Mouse (Mus musculus) kidney, postnatal 0 days (tissue): ENCODE measurements around the gene Nmnat1. TPM values are rescaled to one million over a fixed set of nuclear protein-coding genes. Genes with fewer than 3 reads are reported as not detected.

Experiments
- ATAC-seq: fragments of 200-750 bp; cut with Nextera tagmentation; replicated peaks from 2 replicates; pipeline ENCODE4 v1.8.0; 2017; ENCODE audit warnings: low read depth, moderate number of reproducible peaks, moderate TSS enrichment, moderate library complexity; ENCODE audit not compliant: low FRiP score
- DNase-seq: peaks from one replicate; pipeline ENCODE4 v3.0.0-alpha.2; 2016; ENCODE audit warnings: low spot score
- H3K27ac ChIP-seq: fragments of 300-500 bp; sonication (generic); 2 replicates; pipeline ENCODE4 v1.5.1; 2014; ENCODE audit warnings: mild to moderate bottlenecking
- H3K27me3 ChIP-seq: fragments of 300-500 bp; sonication (generic); 2 replicates; pipeline ENCODE4 v1.6.1; 2014; ENCODE audit warnings: low read length, mixed read lengths; ENCODE audit not compliant: insufficient read depth
- H3K36me3 ChIP-seq: fragments of 300-500 bp; sonication (generic); 2 replicates; pipeline ENCODE4 v1.6.1; 2014; ENCODE audit warnings: low read length, mixed read lengths; ENCODE audit not compliant: insufficient read depth
- H3K4me1 ChIP-seq: fragments of 300-500 bp; sonication (generic); replicated peaks from 2 replicates; pipeline ENCODE4 v1.6.1; 2014; ENCODE audit warnings: antibody characterized with exemption, low read length, mixed read lengths; ENCODE audit not compliant: insufficient read depth
- H3K4me2 ChIP-seq: fragments of 300-500 bp; sonication (generic); 2 replicates; pipeline ENCODE4 v1.6.1; 2014; ENCODE audit warnings: mild to moderate bottlenecking, low read length, moderate library complexity, mixed read lengths
- H3K4me3 ChIP-seq: fragments of 300-500 bp; sonication (generic); replicated peaks from 2 replicates; pipeline ENCODE4 v1.5.1; 2014; ENCODE audit warnings: low read depth, low read length
- H3K9ac ChIP-seq: fragments of 300-500 bp; sonication (generic); 2 replicates; pipeline ENCODE4 v1.6.1; 2014; ENCODE audit warnings: low read depth, low read length
- H3K9me3 ChIP-seq: fragments of 300-500 bp; sonication (generic); replicated peaks from 2 replicates; pipeline ENCODE4 v1.6.1; 2016; ENCODE audit warnings: low read length, inconsistent platforms, mixed read lengths
- CTCF ChIP-seq: IDR thresholded peaks from 2 replicates; pipeline ENCODE4 v1.5.1; 2016; ENCODE audit warnings: antibody characterized with exemption, low read depth, mild to moderate bottlenecking, moderate library complexity
- WGBS: fragments of 180-500 bp; shearing (Covaris S2); extraction: QIAGEN DNeasy Blood & Tissue Kit; methylation state at CpG from one replicate; pipeline ENCODE4 v1.1.7; 2014; 5-methylcytosine and 5-hydroxymethylcytosine counted together
- polyA plus RNA-seq: library from polyadenylated mRNA; unstranded; fragments of >200 nt; fragmentation: Nextera tagmentation; extraction: Ambion mirVana; gene quantifications from 2 replicates; pipeline ENCODE4 v1.2.1, GENCODE M21; 2015

Nmnat1 gene
- polyA plus RNA-seq, 1 experiment from 2014 or later = 9.6 TPM

GRCm38 (mm10) chr4:149425801-149426292, 59.2 kb downstream of the Nmnat1 start:
- WGBS = 0% methylated on average over 35 of the region's 35 CpGs
- no peak for TF ChIP-seq CTCF
- DNase-seq = no peak
- H3K27ac ChIP-seq = peak overlapping the region; percentile 96
- H3K36me3 ChIP-seq = no peaks in the 10 kb centered on the region
- ATAC-seq = no peak
- peaks cover 6% of the 10 kb centered on the region; the same call in 1 of the 2 replicates for H3K4me1 ChIP-seq
- H3K4me3 ChIP-seq = peak overlapping the region; percentile 77
- H3K27me3 ChIP-seq = no peaks in the 10 kb centered on the region
- H3K9me3 ChIP-seq = no peaks in the 10 kb centered on the region
- H3K9ac ChIP-seq = peak overlapping the region; percentile 83
- H3K4me2 ChIP-seq = peak overlapping the region; percentile 70

GRCm38 (mm10) chr4:149424755-149425154, 60.2 kb downstream of the Nmnat1 start:
- peak overlapping the region; percentile 77 for H3K4me3 ChIP-seq
- H3K36me3 ChIP-seq = 0 out of 2 replicates have a peak, but pooled peaks cover 4% of the 10 kb centered on the region

GRCm38 (mm10) chr4:149417854-149418365, 67.1 kb downstream of the Nmnat1 start:
- Histone ChIP-seq H3K9me3 (no peaks in the 10 kb centered on the region), H3K4me1 (peaks cover 22% of the 10 kb centered on the region; the same call in 1 of the 2 replicates), H3K4me3 (no peak overlapping the region), H3K9ac (no peak overlapping the region), H3K27me3 (no peaks in the 10 kb centered on the region), H3K27ac (no peak overlapping the region), H3K36me3 (0 out of 2 replicates have a peak, but pooled peaks cover 8% of the 10 kb centered on the region), H3K4me2 (no peak overlapping the region)
- 65% methylated on average over 5 of the region's 5 CpGs for WGBS
- no peak for TF ChIP-seq CTCF
- DNase-seq (no peak), ATAC-seq (no peak)

More at GRCm38 (mm10) chr4:149424755-149425154, 60.2 kb downstream of the Nmnat1 start:
- Histone ChIP-seq H3K27ac (peak overlapping the region; percentile 48; the same call in 1 of the 2 replicates), H3K4me1 (peaks cover 6% of the 10 kb centered on the region; the same call in 1 of the 2 replicates), H3K9ac (peak overlapping the region; percentile 83), H3K4me2 (peak overlapping the region; percentile 70), H3K9me3 (no peaks in the 10 kb centered on the region), H3K27me3 (no peaks in the 10 kb centered on the region)
- TF ChIP-seq CTCF = no peak
- ATAC-seq = no peak
- peak; percentile 34 for DNase-seq
- WGBS = under 1% methylated on average over 9 of the region's 9 CpGs

Other genes with a start within 250 kb of the Nmnat1 start
- 19.8 and 19.9 TPM in 2 replicates for gene Kif1b, start 177.5 kb downstream of the Nmnat1 start, polyA plus RNA-seq
- gene Ube4b, start 58.5 kb downstream of the Nmnat1 start, polyA plus RNA-seq = 26.9 and 28.8 TPM in 2 replicates
- 1.3 TPM in 2 replicates for gene Rbp7, start 30.2 kb downstream of the Nmnat1 start, polyA plus RNA-seq
- not detected in 2 replicates for gene Tmem274, start 7.8 kb downstream of the Nmnat1 start, polyA plus RNA-seq
- 31.1 and 31.7 TPM in 2 replicates for gene Lzic, start within 50 bp of the Nmnat1 start, polyA plus RNA-seq
- 63.3 and 66.3 TPM in 2 replicates for gene Ctnnbip1, start 33.0 kb upstream of the Nmnat1 start, polyA plus RNA-seq
- gene Clstn1, start 101.3 kb upstream of the Nmnat1 start, polyA plus RNA-seq = 40.7 and 43.9 TPM in 2 replicates
- gene Pik3cd, start 217.4 kb upstream of the Nmnat1 start, polyA plus RNA-seq = 3.6 and 3.8 TPM in 2 replicates